Mouse (Mus musculus): ENCODE data around the gene Pcolce.
A peak's percentile ranks its signal among the peaks of the same experiment; 100 is the strongest.
"Not testable (repeated sequence)": the region's sequence is repeated elsewhere in the genome, so short reads cannot be mapped to it uniquely, and the experiment has no call there.

The Pcolce gene

GRCm38 (mm10) chr5:137628498-137629305, 15.1 kb upstream of the Pcolce start, which contains the start of the genes Fbxo24, Lrch4 and Gm20605:
Fbxo24 (minus strand) TSS chr5:137629002.
Lrch4 (plus strand) TSS chr5:137629121.
Gm20605 (plus strand) TSS chr5:137629175.
- peak; percentile 97 to 100 for DNase-seq

DNA sequence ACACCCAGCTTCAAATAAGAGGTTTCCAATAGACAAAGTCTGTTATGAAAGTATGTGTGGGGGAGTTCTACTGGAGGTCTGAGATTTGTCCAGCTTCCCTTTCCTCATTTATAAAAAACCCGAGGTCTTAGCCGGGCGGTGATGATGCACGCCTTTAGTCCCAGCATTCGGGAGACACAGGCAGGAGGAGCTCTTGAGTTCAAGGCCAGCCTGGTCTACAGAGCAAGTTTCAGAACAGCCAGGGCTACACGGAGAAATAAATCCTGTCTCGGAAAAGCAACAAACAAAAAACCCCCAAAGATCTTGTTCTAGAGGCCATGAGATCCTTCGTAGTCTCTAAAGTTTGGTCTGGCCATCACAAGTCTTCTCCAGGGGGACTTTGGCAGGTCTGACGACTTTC, 14.4 kb upstream of the Pcolce start:
- DNase-seq = peak in 1 of 2 experiments; percentile 25

DNA sequence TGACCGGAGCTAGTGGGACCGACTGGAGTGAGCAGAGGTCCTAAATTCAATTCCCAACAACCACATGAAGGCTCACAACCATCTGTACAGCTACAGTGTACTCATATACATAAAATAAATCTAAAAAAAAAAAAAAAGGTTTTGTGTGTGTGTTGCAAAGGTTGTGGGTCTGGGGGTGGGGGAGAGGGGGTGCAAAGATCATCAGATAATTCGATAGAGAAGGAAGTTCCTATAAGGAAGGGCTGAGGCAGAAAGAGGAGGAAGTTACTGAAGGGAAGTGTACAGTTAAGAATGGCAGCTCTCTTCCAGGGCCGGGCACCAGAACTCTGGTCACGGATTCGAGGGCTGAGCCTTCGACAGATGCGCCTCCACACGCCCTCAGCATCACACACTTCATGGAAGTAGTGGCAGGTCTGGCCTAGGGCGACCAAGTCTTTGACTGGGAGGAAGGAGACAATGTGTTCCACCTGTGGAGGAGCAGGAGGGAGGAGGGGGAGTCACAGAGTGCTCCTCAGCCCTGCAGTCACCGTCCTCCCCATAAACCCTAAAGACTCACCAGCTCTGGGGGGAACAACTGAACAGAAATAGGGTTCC, 10.4 kb upstream of the Pcolce start:
- no peak for DNase-seq

DNA sequence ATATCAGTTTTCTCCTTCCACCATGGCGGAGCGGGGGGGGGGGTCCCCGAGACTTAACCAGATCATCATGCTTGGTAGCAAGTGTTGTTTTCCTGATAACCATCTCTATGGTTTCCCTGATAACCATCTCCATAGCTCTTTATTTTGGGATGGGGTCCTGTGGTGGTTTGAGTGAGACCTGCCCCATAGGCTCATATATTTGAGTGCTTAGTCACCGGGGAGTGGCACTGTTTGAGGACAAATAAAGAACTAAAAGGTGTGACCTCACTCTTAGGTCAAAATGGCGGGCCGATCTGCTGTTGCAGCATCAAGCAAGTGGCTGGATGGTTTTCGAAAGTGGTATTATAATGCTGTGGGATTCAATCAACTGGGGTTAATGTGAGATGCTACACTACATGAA, 1.8 kb upstream of the Pcolce start:
- DNase-seq = no peak

GRCm38 (mm10) chr5:137614921-137615320, 1.3 kb upstream of the Pcolce start:
- not testable (repeated sequence) for DNase-seq

GRCm38 (mm10) chr5:137613076-137613475, 508 bp downstream of the Pcolce start:
- DNase-seq = no peak

DNA sequence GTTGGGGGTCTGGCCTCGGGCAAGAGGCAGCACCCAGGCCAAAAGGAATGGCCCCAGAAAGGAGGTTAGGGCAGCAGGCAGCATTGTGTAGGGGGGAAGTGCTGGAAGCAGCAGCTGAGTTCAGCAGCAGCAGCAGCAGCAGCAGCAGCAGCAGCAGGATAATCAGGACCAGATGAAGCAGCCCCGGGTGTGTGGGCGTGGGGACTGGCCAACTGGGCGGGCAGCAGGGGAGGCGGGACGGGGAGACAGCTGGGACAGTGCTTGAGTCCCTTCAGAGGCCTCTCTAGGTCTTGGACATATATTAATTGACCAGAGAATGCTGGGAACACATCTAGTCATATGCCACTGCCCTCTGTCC, 2.4 kb downstream of the Pcolce start:
- DNase-seq = no peak

- no peak for DNase-seq
Observed at GRCm38 (mm10) chr5:137610548-137611244, 2.9 kb downstream of the Pcolce start.

- DNase-seq = no peak
Observed at GRCm38 (mm10) chr5:137610056-137610455, 3.5 kb downstream of the Pcolce start.

- no peak for DNase-seq
Observed at GRCm38 (mm10) chr5:137609292-137609691, 4.3 kb downstream of the Pcolce start.

- no peak for DNase-seq
Observed at GRCm38 (mm10) chr5:137608654-137609190, 4.9 kb downstream of the Pcolce start.

DNA sequence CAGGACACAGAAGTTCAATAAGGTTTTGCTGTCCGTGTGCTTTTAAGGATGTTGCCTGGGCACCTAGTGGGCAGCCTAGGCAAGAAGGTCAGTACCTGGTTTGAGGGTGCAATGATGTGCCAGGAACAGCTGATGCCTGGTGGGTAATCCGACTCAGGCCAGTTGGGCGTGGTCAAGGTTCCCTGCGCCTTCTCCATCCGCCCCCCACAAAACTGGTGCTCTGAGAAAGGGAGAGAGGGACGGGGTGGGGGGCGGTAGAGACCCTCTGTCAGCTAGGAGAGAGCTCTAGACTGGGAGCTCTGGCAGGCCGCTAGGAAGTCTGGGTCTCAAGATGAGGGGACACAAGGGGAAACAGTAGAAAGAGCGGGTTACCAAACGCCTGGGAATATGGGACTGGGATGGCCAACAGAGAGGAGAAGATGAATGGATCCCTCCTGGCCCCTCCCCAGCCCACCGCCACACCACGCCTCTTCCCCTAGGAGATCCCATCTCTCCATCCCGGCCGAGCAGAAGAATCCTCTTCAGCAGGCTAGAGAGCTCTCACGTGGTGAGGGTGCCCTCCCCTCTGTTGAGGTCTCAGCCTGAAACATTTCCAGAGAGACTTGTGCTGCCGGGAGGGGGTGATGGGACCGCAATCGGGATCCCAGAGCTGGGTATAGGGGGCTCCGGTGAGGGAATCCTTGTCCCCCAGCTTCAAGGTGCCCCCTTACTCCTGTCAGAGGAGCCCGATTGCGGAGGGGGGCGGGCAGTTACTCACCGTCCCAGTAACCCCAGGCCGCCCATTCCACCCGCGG, 5.5 kb downstream of the Pcolce start:
- DNase-seq = no peak

DNA sequence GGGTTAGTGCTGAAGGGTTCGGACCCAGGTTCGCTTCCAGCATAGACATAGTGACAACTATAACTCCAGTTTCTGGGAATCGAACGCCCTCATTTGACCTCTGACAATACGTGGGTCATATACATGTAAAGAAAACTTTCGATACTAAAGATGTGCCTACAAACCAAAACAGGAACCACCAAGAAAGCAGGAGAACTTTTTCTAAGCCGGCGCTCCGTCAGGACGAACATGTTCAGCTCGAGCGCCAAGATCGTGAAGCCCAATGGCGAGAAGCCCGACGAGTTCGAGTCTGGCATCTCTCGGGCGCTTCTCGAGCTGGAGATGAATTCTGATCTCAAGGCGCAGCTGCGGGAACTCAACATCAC, 12.2 kb downstream of the Pcolce start:
- peak in 1 of 2 experiments; percentile 23 for DNase-seq

- DNase-seq = peak; percentile 95 to 96
Observed at GRCm38 (mm10) chr5:137600619-137601364, 12.8 kb downstream of the Pcolce start, which contains the start of gene Mospd3. Mospd3 (minus strand) TSS chr5:137601058.

DNA sequence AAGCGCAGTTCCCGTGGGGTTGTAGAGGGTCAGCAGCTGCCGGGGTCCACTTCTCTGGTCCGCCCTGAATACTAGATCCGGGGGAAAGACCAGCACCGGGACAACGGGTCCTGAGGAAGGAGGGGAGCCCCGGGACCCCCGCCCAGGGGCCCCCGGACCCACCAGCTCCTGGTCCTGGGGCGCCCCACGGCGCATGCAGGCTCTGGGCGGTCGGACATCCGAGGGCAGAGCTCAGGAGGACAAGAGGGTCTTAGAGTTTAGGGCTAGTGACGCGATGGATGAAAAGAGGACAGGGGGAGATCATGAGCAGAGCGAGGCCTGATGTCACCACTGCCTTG, 13.3 kb downstream of the Pcolce start:
- DNase-seq = no peak

- peak in 1 of 2 experiments; percentile 16 for DNase-seq
Observed at GRCm38 (mm10) chr5:137599600-137599999, 14.0 kb downstream of the Pcolce start.

DNA sequence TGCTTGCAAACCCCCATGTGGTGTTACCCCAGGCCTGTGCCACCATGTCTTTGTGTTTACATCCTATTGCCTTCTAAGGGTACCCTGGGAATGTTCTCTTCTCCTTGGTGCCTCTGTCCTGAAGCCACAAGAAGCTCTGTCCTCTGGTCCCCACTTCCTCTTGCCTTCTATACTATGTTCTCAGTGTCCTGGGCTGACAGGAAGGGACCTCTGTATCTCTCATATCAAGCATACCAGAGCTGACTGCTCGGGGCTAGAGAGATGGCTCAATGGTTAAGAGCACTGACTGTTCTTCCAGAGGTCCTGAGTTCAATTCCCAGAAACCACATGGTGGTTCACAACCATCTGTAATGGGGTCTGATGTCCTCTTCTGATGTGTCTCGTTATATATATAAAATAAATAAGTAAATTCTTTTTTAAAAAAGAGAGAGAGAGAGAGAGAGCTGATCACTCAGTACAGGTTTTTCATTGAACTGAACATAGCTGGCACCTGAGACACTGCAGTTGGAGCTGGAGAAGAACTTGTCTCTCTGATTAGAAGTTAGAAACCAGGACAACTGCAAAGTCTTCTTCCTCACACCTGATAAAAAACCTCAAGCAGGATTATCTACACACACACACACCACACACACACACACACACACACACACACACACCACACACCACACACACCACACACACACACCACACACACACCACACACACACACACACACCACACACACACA, 15.3 kb downstream of the Pcolce start:
- DNase-seq = no peak

DNA sequence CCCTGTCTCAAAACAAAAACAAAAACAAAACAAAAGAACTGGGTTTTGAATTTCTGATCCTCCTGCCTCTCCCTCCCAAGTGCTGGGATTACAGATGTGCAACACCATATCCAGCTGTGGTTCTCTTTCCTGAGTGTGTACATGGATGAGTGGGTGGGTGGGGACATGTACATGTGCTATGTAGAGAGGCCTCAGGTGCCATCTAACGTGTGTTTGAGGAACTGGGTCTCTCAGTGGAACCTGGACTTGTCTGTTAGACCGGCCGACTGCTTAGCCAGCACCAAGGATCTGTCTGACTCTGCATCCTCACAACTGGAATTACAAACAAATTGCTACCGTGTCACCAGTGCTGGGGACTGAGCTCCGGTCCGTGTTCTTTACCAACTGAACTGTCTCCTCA, 16.0 kb downstream of the Pcolce start:
- no peak for DNase-seq

- no peak for DNase-seq
Observed at GRCm38 (mm10) chr5:137596601-137597261, 16.9 kb downstream of the Pcolce start.

GRCm38 (mm10) chr5:137595921-137596320, 17.7 kb downstream of the Pcolce start:
- DNase-seq = no peak

DNA sequence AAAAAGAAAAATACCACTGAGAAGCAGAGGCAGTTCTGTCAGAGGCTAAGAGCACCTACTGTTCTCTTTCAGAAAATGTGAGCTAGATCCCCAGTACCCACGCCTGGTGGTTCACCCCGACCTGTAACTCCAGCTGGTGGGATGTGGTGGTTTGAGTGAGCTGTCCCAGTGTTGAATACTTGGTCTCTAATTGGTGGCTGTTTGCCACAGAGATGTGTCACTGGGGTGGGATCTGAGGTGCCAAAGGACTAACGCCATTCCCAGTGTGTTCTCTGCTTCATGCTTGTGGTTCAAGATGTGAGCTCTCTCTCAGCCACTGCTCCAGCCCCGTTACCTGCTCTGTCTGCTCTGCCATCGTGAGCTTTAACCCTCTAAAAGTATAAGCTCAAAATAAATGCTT, 23.1 kb downstream of the Pcolce start:
- no peak for DNase-seq

Measured in cerebellum, adult 18-20 months (tissue).